Mouse (Mus musculus) heart, embryonic 10.5 days (tissue): ENCODE results near the gene Mylk. TPM values are rescaled to one million over a fixed set of nuclear protein-coding genes. Genes with fewer than 3 reads are reported as not detected.
A peak's percentile ranks its signal among the peaks of the same experiment; 100 is the strongest.

ENCODE experiments used
- DNase-seq: peaks from one replicate; pipeline ENCODE4 v3.0.0-alpha.2; 2017; ENCODE audit warnings: low spot score
- H3K27ac ChIP-seq: fragments of 300-500 bp; sonication (generic); 2 replicates; pipeline ENCODE4 v1.5.1; 2016; ENCODE audit warnings: mild to moderate bottlenecking
- H3K27me3 ChIP-seq: fragments of 300-500 bp; sonication (generic); 2 replicates; pipeline ENCODE4 v1.6.1; 2016; ENCODE audit warnings: mild to moderate bottlenecking; ENCODE audit not compliant: poor library complexity, insufficient read depth, severe bottlenecking
- H3K36me3 ChIP-seq: fragments of 300-500 bp; sonication (generic); 2 replicates; pipeline ENCODE4 v1.6.1; 2016; ENCODE audit warnings: mild to moderate bottlenecking, moderate library complexity
- H3K4me1 ChIP-seq: fragments of 300-500 bp; sonication (generic); 2 replicates; pipeline ENCODE4 v1.6.1; 2016; ENCODE audit warnings: mild to moderate bottlenecking
- H3K4me3 ChIP-seq: fragments of 300-500 bp; sonication (generic); 2 replicates; pipeline ENCODE4 v1.5.1; 2016; ENCODE audit warnings: mild to moderate bottlenecking, moderate library complexity
- H3K9me3 ChIP-seq: fragments of 300-500 bp; sonication (generic); 2 replicates; pipeline ENCODE4 v1.6.1; 2016; ENCODE audit warnings: mild to moderate bottlenecking, moderate library complexity
- WGBS: fragments of 180-500 bp; shearing (Covaris S2); methylation state at CpG from one replicate; pipeline ENCODE4 v1.1.7; 2016; 5-methylcytosine and 5-hydroxymethylcytosine counted together
- polyA plus RNA-seq: library from polyadenylated mRNA; unstranded; fragments of >200 nt; fragmentation: Nextera tagmentation; extraction: Ambion mirVana; gene quantifications from 2 replicates; pipeline ENCODE4 v1.2.1, GENCODE M21; 2016

Mylk gene
- polyA plus RNA-seq, 1 experiment from 2014 or later = 3.6 TPM

- Histone ChIP-seq H3K27ac (peak overlapping the region; percentile 22; the same call in 1 of the 2 replicates), H3K27me3 (peaks cover 43% of the 10 kb centered on the region), H3K9me3 (no peaks in the 10 kb centered on the region), H3K4me1 (peaks cover 16% of the 10 kb centered on the region), H3K36me3 (no peaks in the 10 kb centered on the region), H3K4me3 (no peak overlapping the region)
- 87% methylated on average over 5 of the region's 5 CpGs for WGBS
- no peak for DNase-seq
Observed at GRCm38 (mm10) chr16:34900471-34900870, 155.5 kb downstream of the Mylk start.

- no peaks in the 10 kb centered on the region for H3K9me3 ChIP-seq
- no peaks in the 10 kb centered on the region for H3K36me3 ChIP-seq
- peaks cover 48% of the 10 kb centered on the region for H3K27me3 ChIP-seq
- peaks cover 19% of the 10 kb centered on the region for H3K4me1 ChIP-seq
- no peak for DNase-seq
- 43% methylated on average over 2 of the region's 2 CpGs for WGBS
- peak overlapping the region; percentile 22; the same call in 1 of the 2 replicates for H3K27ac ChIP-seq
- no peak overlapping the region for H3K4me3 ChIP-seq
Observed at GRCm38 (mm10) chr16:34901031-34901430, 156.0 kb downstream of the Mylk start.

- WGBS = 76% methylated on average over 7 of the region's 7 CpGs
- Histone ChIP-seq H3K4me1 (peaks cover 21% of the 10 kb centered on the region), H3K9me3 (no peaks in the 10 kb centered on the region), H3K36me3 (no peaks in the 10 kb centered on the region), H3K27me3 (peaks cover 55% of the 10 kb centered on the region), H3K4me3 (no peak overlapping the region), H3K27ac (no peak overlapping the region)
- DNase-seq = no peak
Observed at GRCm38 (mm10) chr16:34901611-34902293, 156.7 kb downstream of the Mylk start.

- Histone ChIP-seq H3K36me3 (no peaks in the 10 kb centered on the region), H3K4me1 (peaks cover 21% of the 10 kb centered on the region), H3K9me3 (no peaks in the 10 kb centered on the region), H3K27me3 (peaks cover 55% of the 10 kb centered on the region), H3K27ac (no peak overlapping the region), H3K4me3 (no peak overlapping the region)
- DNase-seq = no peak
- WGBS = 17% methylated on average over 9 of the region's 9 CpGs
Observed at GRCm38 (mm10) chr16:34902294-34902680, 157.3 kb downstream of the Mylk start.

GRCm38 (mm10) chr16:34902761-34903160, 157.8 kb downstream of the Mylk start:
- Histone ChIP-seq H3K36me3 (no peaks in the 10 kb centered on the region), H3K27me3 (peaks cover 55% of the 10 kb centered on the region), H3K9me3 (no peaks in the 10 kb centered on the region), H3K4me1 (peaks cover 26% of the 10 kb centered on the region), H3K27ac (0 out of 2 replicates have a peak overlapping the region, but pooled peaks have one; percentile 13), H3K4me3 (no peak overlapping the region)
- WGBS = 74% methylated on average over 8 of the region's 8 CpGs
- DNase-seq = no peak

GRCm38 (mm10) chr16:34904876-34905275, 159.9 kb downstream of the Mylk start:
- DNase-seq = no peak
- H3K4me1 ChIP-seq = peaks cover 30% of the 10 kb centered on the region
- WGBS = 96% methylated on average over 4 of the region's 4 CpGs
- no peaks in the 10 kb centered on the region for H3K36me3 ChIP-seq
- no peak overlapping the region for H3K27ac ChIP-seq
- H3K9me3 ChIP-seq = no peaks in the 10 kb centered on the region
- peaks cover 47% of the 10 kb centered on the region for H3K27me3 ChIP-seq
- H3K4me3 ChIP-seq = no peak overlapping the region

GRCm38 (mm10) chr16:34909437-34909836, 164.4 kb downstream of the Mylk start:
- H3K36me3 ChIP-seq = no peaks in the 10 kb centered on the region
- H3K4me3 ChIP-seq = no peak overlapping the region
- peaks cover 36% of the 10 kb centered on the region for H3K27me3 ChIP-seq
- peak overlapping the region; percentile 69 for H3K27ac ChIP-seq
- no peak for DNase-seq
- peaks cover 27% of the 10 kb centered on the region for H3K4me1 ChIP-seq
- no peaks in the 10 kb centered on the region for H3K9me3 ChIP-seq
- WGBS = 50% methylated on average over 6 of the region's 6 CpGs

- H3K27me3 ChIP-seq = peaks cover 83% of the 10 kb centered on the region
- no peak overlapping the region for H3K27ac ChIP-seq
- no peaks in the 10 kb centered on the region for H3K36me3 ChIP-seq
- H3K4me3 ChIP-seq = no peak overlapping the region
- peaks cover 35% of the 10 kb centered on the region for H3K4me1 ChIP-seq
- DNase-seq = no peak
- 86% methylated on average over 4 of the region's 4 CpGs for WGBS
- H3K9me3 ChIP-seq = no peaks in the 10 kb centered on the region
Observed at GRCm38 (mm10) chr16:34917373-34917900, 172.4 kb downstream of the Mylk start.

GRCm38 (mm10) chr16:34920182-34920581, 175.2 kb downstream of the Mylk start:
- H3K27ac ChIP-seq = peak overlapping the region; percentile 63; the same call in 1 of the 2 replicates
- H3K9me3 ChIP-seq = no peaks in the 10 kb centered on the region
- H3K27me3 ChIP-seq = peaks cover 89% of the 10 kb centered on the region

GRCm38 (mm10) chr16:34920868-34921267, 175.9 kb downstream of the Mylk start:
- peak overlapping the region; percentile 63; the same call in 1 of the 2 replicates for H3K27ac ChIP-seq

More at GRCm38 (mm10) chr16:34920182-34920581, 175.2 kb downstream of the Mylk start:
- no peak overlapping the region for H3K4me3 ChIP-seq
- H3K36me3 ChIP-seq = no peaks in the 10 kb centered on the region
- 22% methylated on average over 6 of the region's 6 CpGs for WGBS
- peaks cover 56% of the 10 kb centered on the region for H3K4me1 ChIP-seq
- no peak for DNase-seq

GRCm38 (mm10) chr16:34921319-34921718, 176.3 kb downstream of the Mylk start:
- Histone ChIP-seq H3K27me3 (peaks cover 89% of the 10 kb centered on the region), H3K4me1 (peaks cover 67% of the 10 kb centered on the region), H3K27ac (0 out of 2 replicates have a peak overlapping the region, but pooled peaks have one; percentile 1), H3K36me3 (no peaks in the 10 kb centered on the region), H3K4me3 (no peak overlapping the region), H3K9me3 (no peaks in the 10 kb centered on the region)
- DNase-seq = no peak
- 69% methylated on average over 10 of the region's 10 CpGs for WGBS

More at GRCm38 (mm10) chr16:34920868-34921267, 175.9 kb downstream of the Mylk start:
- Histone ChIP-seq H3K27me3 (peaks cover 89% of the 10 kb centered on the region), H3K9me3 (no peaks in the 10 kb centered on the region), H3K36me3 (no peaks in the 10 kb centered on the region), H3K4me1 (peaks cover 62% of the 10 kb centered on the region), H3K4me3 (no peak overlapping the region)
- no peak for DNase-seq
- 79% methylated on average over 8 of the region's 8 CpGs for WGBS

- Histone ChIP-seq H3K4me3 (no peak overlapping the region), H3K36me3 (no peaks in the 10 kb centered on the region), H3K9me3 (no peaks in the 10 kb centered on the region), H3K27ac (peak overlapping the region; percentile 43; the same call in 1 of the 2 replicates), H3K27me3 (peaks cover 93% of the 10 kb centered on the region), H3K4me1 (peaks cover 77% of the 10 kb centered on the region)
- WGBS = 42% methylated on average over 9 of the region's 9 CpGs
- no peak for DNase-seq
Observed at GRCm38 (mm10) chr16:34923630-34924029, 178.6 kb downstream of the Mylk start.

- peaks cover 73% of the 10 kb centered on the region for H3K4me1 ChIP-seq
- H3K27me3 ChIP-seq = peaks cover 91% of the 10 kb centered on the region
Observed at GRCm38 (mm10) chr16:34924324-34924723, 179.3 kb downstream of the Mylk start.

More at GRCm38 (mm10) chr16:34924324-34924723, 179.3 kb downstream of the Mylk start:
- WGBS = 73% methylated on average over 5 of the region's 5 CpGs
- Histone ChIP-seq H3K4me3 (no peak overlapping the region), H3K27ac (peak overlapping the region; percentile 48; the same call in 1 of the 2 replicates), H3K36me3 (no peaks in the 10 kb centered on the region), H3K9me3 (no peaks in the 10 kb centered on the region)
- no peak for DNase-seq
